Mouse (Mus musculus) heart, adult 9 months (tissue): ENCODE measurements around the gene 4933411K16Rik.
A peak's percentile ranks its signal among the peaks of the same experiment; 100 is the strongest.

ENCODE experiments used
- DNase-seq, 2 experiments: peaks; one replicate each; pipeline ENCODE4 v3.0.0; 2022; ENCODE audit warnings: low spot score in 2 of 2

The 4933411K16Rik gene

DNA sequence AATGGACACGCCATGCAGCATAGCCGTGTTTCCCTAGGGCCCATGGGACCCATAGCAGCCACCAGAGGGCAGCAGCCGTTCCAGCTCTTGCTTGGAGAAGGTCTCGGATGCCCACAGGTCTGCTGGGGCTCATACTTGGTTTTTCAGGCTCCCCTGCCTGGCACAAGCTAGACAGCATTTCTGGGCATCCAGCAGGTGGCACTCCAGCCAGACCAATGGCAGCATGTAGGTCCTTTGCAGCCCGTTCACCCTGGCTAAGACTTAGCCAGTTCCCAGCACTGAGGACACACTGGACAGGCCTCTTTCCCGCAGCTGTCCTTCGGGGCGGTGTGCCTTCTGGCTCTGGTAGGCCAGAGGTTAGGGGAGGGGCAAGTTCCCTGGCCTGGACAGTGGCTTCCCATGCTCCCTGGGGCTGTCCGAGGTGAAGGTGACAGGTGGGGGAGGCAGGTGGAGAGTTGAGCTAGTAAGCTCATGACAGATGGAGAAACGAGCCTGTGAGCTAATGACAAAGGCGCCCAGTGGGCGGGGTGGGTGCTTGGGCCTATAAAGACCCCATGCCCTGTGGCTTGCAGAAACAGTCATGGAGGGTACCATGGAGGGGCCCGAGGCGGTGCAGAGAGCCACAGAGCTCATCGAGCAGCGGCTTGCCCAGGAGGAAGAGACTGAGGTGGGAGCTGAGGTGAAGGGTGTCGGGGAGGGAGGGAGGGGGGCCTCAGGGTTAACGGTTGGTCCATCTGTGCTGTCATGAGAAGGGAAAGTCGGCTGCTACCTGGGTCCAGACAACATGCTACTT, 16.4 kb upstream of the 4933411K16Rik start, which contains the start of gene Ankrd2:
TSS of gene Ankrd2 (plus strand) at position 545 of the 793 bp plus-strand sequence.
- DNase-seq, result peak; percentile 85

DNA sequence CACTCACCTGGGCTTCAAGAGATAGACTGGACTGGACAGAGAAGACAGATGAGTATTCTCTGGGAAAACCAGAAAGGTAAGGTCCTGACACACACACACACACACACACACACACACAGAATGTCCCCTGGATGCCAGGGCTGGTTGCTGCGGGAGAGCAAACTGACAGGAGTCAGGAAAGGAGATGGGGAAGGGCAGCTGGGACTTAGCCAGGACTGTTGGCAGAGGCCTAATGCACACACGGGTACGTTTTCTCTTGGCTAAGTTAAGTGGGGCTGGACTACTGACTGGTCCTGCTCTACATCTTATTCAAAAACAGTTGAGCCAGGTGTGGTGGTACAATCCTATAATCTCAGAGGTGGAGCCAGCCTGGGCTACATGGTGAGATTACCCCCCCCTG, 15.7 kb upstream of the 4933411K16Rik start:
- no peak for DNase-seq

DNA sequence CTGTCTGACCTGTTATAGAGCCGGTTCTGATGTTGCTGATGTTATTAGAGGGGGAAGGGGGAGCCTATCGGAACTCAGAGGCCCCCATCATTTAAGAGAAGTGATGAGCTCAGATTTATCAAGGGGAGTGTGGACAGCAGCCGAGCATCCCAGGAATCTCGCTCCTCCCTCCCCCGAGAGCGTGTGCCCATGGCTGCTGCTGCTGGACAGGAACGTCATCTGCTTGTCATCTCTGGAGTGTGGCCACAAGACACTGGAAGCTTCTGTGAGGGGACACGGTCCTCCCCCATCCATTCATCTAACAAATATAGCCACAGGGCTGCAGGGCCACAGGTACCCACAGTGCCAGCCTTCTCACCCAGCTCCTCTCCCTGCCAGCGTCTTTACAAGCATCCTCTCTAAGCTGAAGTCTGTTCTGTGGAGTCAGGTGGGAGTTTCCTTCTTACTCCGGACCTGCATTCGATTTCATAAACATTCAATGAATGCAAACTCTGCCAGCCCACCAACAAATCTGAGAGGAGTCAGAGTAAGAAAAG, 14.8 kb upstream of the 4933411K16Rik start:
- no peak for DNase-seq

DNA sequence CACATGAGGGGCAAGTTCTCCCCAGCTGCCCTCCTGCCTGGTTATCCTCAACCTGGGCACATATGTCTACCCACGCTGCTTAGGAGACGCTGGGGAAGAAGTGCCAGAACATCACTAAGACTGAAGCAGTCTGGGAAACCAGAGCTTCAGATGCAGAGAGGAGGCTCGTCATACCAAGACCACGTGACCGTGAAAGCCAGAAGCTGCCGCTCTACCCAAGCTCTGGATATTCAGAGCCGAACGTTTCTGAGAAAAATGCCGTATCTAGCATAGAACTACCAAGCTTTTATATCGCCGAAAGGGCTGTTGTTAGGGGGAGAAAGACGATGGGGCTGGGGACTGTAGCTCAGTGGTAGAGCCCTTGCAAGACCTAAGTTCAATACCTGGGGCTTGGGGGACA, 13.7 kb upstream of the 4933411K16Rik start:
- no peak for DNase-seq

DNA sequence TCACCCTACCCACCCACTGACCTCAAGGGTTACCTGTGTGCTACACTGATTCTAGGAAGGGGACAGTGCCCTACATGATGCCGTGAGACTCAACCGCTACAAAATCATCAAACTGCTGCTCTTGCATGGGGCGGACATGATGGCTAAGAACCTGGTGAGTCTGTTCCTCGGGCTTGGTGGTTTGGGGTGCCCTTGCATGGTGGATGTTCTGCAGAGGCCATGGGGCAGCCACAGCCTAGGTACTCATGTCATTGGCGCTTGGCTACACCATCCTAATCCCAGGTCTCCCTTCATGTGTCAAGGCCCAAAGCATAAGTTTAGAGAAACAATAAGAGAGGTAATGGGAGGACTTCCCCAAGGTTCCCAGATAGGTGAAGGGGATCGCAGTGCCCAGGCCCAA, 8.1 kb upstream of the 4933411K16Rik start:
- no peak for DNase-seq

DNA sequence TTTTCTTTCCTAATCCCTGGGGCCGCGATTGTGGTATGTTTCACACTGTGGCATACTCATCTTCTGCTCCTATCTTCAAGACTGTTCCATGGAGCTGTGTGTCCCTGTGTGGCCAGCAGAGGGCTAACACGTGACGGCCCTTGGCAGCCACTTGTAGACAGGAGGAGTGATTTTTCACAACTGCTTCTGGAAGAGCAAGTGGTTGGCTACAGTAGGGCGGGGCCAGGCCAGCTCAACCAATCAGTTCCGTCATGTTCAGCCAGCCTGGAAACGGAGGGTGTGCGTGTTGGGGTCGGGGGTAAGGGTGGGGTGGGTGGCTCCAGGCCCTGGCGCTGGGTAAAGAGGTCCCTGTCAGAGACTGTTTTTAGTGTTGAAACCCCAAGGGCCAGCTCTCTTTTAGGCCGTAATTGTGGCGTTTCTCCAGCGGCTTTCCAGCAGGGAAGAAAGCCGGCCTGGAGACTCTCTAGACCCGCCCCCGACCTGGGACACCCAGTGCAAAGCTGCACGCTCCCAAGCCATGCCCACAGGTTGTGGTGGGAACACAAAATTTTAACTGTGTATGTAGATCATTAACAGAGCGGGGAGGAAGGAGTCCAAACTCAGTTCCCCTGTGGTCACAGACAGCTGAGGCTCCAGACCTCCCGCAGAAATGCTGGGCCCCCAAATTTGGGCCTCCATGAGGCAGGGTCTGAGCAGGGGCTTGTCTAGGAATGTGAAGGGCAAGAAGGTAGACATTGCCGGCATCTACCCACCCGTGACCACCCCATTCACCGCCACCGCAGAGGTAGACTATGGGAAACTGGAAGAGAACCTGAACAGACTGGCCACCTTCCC, 6.6 kb upstream of the 4933411K16Rik start, which contains the start of gene Hoga1:
TSS of gene Hoga1 (plus strand) at position 342 of the 834 bp plus-strand sequence.
- peak; percentile 82 to 85 for DNase-seq

DNA sequence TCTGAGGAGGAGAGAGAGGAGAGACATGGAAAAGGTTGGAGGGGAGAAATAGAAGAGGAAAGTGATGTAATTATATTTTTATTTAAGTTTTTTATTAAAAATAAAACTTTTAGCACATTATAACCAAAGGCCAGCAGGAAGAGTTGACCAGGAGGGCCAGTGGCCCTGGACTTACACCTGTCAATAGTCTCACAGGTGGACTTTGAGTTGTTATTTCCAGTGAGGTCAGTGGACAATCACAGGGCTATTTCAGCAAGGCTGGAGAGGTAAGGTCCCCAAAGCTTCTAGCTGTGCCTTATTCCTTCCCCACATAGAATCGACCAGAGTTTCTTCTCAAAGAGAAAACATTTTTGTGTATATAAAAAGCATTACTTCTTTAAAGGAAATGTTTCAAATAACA, 1.8 kb upstream of the 4933411K16Rik start:
- DNase-seq, result no peak

DNA sequence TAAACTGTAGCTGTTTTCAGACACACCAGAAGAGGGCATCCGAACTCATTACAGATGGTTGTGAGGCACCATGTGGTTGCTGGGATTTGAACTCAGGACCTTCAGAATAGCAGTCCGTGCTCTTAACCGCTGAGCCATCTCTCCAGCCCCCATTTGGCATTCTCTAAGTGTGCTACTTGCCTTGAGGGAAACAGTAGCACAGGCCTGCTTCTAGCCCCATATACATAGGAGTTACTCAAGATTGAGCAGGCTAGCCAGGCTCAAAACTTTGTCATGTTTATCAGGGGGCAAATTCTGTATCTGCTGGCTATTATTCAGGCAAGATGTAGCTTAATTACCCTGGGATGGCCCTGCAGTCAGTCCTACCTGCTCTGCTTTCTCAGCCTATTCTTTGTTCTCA, 697 bp upstream of the 4933411K16Rik start:
- no peak for DNase-seq

DNA sequence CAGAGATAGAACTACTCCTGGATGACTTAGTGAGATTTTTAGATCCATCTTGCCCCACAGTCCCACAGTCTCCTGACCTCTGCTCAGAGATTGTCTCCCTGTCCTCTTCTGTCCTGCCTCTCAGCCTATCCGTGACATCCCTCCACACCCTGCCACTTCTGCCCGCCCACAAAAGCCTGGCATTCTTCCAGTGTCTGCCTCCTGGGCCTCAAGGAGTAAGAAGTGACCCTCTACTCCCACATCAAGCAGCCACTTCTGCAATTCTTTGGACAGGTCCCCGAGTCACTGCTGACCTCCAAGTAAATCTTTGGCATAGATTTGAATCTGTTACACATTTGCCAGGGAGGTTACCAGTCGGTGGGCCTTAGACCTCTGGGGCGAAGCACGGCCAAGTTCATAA, 2.2 kb downstream of the 4933411K16Rik start:
- no peak for DNase-seq

DNA sequence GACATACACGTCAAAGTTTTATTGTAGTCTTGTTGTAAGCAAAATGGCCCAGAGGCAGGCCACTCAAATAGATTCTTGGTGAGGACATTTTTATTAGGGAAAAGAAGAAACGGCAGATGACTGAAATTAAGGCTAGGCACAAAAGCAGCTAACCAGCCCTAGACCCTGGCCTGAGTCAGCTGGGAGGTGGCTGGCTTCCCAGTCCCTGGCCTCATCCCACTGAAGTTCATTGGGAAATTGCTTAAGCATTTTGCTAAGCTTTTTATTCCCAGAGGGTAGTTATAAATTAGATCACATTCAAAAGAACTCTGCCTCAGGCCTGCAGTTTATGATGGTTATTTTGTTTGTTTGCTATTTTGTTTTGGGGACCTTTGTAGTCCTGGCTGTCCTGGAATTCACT, 3.8 kb downstream of the 4933411K16Rik start:
- DNase-seq, result peak; percentile 63 to 75

DNA sequence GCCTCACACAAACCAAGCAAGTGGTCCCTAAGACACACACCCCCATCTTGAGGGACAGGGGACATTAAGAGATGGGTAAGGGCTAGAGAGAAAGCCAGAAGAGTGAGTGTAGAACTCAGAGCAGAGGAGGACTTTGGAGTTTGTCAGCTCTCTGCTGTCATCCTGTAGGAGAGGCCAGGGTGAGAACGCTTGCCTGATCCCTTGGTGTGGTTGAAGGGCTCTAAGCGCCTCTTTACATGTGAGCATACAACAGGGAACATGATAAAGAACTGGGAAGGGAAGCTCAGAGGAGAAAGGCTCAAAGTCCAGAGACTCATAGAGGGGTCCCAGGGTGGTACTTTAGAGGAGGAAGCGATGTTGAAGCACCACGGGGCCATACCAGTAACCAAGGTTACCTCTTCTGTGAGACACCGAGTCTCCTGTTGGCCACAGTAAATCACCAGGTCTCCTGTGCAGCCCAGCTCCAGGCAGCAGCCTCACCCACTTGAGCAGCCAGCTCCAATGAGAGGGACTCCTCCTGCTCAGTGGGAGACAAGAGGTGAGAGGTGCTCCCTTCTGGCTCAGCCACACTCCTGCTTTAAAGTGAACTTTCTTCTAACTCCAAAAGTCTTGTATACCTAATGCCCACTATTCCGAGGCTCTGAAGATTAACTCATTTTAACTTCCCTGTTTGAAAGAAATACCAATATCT, 4.8 kb downstream of the 4933411K16Rik start:
- no peak for DNase-seq

DNA sequence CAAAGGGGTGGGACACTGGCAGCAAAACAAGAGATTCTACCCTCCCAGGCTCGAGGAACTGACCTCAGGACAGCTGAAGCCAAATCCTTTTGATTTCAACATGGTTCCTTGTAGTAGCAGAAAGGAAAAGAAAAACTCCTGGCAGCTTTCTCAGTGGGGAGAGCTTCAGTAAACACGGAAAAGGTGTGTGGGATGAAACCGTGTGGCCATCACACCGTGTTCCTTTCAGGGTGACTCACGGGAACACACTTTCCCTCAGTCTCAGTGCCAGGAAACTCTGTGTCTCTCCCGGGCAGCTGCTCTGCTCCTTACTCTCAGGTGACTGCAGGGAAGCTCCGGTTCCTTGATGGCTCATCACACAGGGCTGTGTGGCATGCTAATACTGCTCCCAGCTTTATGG, 6.4 kb downstream of the 4933411K16Rik start:
- no peak for DNase-seq

DNA sequence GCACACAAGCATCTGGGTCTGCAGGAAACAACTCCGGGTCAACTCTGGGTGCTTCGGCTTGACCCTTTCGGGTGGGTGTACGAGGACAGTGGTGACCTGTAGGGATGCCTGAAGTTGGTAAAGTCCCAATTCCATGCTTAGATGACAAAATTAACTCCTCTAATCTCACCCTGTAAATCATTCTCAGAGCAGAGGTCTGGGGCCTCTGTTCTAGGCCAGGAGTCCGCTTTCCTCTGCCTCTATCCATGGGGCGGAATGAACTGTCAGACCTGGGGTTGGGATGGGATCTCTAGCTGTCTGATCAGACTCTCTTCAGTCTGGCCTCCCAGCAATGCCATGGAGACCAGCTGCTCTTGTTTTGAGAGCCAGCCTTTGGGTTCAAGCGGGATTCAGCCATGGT, 9.4 kb downstream of the 4933411K16Rik start:
- DNase-seq, result no peak

DNA sequence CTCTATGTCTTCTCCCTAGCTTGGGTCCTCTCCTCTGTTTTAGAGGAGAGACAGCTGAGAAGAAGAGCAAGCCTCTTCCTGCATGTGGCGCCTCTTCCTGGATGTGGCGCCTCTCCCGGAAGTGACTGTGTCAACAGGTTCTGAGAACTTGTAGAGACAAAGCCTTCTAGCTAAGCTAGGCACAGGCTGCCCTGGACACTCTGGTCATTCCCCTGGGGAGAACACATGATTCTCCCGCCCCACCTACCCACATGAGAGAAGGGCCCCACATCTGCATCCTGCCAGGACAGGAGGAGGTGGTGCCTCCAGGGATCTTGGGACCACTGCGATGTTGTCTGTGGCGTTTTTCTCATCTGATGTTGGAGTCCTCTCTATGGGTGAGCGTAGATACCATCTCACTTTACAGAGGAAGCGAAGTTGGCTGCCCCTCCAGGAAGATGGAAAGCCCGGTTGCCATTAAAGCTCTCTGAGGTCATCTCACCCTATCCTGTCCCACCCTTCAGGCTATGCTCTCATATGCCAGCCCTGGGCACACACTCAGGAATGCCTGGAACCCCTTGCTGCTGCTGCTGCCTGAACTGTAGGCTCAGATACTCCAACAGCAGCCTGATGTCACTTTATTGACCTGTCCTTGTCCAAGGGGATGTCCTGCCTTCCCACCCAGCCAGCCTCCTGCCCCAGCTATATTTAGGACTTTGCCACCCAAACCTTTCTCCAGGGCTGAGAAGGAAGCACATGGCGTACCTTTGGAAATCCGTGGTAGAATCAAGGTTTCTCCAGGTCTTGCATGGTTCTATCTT, 16.6 kb downstream of the 4933411K16Rik start:
- DNase-seq, result peak; percentile 27 to 59

DNA sequence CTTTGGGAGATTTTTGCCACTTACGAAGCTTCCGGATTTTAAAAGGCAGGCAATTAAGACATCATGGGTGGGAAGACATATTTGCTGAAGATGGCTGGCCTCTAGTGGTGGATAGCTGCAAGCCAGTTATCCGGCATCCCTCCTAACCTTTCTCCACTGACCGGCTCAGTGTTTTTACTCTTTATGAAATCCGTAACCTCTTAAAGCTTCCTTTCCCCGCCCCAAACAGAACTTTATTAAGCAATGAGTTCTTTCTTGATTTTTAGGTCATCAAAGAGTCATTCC, 17.1 kb downstream of the 4933411K16Rik start:
- peak in 1 of 2 experiments; percentile 60 for DNase-seq

DNA sequence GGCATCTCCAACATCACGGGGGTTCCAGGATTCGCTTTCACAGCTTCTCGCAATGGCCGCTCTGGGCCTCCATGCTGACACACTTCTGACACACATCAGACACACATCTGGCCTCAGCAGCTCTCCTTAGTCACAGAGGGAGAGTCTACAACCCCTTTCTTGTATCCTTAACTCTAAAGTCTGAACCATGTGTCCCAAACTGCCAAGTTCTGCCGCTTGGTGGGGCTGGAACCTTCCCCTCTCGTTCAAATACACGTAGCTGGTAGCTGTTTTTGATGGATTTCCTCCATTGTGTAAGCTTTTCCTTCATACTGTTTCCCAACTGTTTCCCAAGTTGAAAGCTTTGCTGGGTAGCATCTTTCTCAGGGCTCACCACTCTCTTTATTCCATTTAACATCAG, 19.2 kb downstream of the 4933411K16Rik start:
- DNase-seq, result no peak

DNA sequence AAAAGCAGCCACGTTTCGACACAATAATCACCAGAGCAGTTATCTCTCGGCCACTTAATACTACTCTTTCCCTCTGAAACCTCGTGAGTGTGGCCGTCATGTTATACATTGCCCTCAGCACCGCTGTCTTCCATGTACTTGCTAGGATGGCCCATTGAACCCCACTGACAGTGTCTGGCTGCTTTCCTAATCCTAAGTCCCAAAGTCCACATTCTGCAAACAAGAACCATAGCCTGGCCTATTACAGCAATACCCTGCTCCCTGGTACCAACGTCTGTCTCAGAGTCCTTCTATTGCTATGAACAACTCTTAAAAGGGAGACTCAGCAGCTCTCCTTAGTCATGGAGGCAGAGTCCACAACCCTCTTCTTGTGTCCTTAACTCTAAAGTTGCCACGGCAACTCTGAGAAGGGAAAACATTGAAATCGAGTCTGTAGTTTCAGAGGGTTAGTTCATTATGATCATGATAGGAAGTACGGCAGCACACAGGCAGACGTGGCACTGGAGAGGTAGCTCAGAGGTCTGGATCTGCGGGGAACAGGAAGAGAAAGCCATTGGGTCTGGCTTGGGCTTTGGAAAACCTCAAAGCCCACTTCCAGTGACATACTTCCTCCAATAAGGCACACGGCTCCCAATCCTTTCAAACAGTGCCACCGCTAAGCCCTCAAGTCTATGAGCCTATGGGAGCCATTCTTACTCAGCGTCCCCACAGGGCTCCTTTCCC, 20.0 kb downstream of the 4933411K16Rik start:
- no peak for DNase-seq

DNA sequence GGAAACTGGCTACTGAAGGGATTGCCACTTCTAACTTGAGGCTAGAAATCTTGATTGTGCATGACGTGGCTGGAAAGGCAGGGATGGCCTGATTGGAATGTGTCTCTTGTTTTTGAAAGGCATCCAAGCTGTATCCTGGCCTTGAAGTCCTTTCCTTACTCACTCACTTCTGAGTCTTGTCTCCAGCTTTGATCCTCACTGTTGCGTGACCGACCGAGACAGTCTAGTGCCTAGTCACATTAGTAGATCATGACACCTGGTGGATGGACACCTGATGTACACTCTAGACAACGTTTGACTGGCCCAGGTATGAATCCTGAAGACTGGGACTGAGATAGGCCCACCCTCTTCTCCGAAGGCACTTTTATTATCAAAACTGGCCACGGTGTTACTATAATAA, 20.8 kb downstream of the 4933411K16Rik start:
- no peak for DNase-seq

DNA sequence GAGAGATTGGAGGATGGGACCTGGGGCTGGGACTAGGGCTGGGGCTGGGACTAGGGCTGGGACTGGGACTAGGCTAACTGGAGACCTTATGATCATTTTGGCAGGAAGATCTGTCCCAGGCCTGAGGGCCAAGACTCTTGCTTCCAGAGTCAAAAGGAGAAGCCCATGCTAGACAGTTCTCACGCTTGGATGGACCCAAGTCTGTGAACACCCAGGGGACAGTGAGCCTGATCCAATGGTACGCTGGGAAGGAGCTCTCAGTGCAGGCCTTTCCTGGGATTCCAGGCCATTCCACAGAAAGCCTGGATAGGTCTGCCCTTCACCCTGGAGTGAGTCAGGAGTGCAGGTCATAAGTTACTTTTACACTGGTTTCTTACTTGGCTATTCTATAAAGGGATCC, 23.0 kb downstream of the 4933411K16Rik start:
- DNase-seq, result peak; percentile 30 to 46

DNA sequence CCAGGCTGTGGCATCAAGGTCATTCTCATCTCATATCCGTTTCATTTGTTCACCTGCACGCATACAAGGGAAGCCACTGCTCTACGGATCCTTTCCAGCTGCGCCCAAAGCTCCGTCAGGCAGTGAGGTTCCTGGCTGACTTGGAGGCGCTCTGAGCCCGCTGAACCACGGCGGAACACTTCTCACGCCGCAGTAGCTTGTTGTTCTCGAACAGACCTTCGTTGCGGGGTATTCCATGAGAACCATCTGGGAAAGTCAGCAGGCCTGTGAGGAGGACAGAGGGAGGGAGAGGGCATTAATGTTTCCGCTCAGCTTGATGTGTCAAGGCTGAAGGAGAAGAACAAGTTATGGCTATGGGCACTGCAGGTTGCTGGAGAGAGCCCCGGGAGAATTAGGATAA, 23.9 kb downstream of the 4933411K16Rik start:
- no peak for DNase-seq

DNA sequence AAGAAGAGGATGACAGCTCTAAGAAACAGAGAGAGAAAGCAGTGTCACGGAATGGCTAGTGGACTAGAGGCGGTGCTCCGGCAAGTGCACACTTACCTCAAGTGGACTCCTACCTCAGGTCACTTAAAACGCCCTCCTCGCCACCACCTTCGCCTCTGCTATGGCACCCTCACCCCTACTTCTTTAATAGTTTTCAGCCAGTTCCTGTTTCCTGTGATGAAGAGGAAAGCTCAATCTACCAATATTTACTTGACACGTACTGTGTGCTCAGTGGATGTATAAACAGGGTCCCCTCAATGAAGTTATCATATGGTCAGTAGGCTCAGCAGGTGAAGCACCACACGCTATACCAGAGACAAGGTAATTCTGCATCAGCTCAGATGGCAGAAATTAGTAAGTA, 26.5 kb downstream of the 4933411K16Rik start:
- no peak for DNase-seq
